Mouse (Mus musculus): ENCODE results near the gene Brms1.
"Not testable (repeated sequence)": the region's sequence is repeated elsewhere in the genome, so short reads cannot be mapped to it uniquely, and the experiment has no call there.

Brms1 gene

DNA sequence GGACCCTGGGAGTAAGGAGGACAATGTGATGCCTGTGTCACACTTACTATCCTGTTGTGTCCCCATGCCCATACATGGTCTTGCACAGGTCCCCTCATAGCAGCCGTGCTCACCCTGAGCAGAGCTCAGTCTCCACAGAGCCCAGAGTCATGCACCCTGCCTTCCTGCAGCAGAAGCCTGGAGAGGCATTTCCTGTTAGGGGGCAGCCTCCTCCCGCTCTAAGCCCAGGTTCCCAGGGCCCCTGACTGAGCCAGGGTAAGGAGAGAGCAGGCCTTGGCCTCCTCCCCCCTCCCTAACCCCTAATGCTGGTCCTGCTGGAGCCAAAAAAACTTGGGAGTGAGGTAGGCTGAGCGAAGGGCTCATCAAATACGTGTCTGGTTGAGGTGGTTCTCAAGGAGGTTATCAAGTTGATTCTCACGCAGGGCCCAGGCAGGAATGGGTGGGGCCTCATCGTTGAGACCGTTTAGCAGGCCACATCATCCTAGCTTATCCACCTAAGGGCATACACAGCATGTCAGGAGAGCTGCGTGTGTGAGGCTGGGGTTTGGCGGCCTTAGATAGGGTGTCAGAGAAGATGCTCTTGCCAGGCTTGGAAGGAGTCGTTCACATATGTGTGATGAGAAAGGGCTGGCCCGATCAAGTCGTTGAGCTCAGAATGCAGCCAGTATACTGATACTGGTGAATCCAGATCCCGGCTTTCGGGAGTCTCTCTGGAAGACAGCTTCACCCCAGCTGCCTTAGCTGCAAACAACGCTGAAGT is 26.1 kb downstream of the Brms1 start:
- DNase-seq = peak in 1 of 2 experiments; percentile 34

DNA sequence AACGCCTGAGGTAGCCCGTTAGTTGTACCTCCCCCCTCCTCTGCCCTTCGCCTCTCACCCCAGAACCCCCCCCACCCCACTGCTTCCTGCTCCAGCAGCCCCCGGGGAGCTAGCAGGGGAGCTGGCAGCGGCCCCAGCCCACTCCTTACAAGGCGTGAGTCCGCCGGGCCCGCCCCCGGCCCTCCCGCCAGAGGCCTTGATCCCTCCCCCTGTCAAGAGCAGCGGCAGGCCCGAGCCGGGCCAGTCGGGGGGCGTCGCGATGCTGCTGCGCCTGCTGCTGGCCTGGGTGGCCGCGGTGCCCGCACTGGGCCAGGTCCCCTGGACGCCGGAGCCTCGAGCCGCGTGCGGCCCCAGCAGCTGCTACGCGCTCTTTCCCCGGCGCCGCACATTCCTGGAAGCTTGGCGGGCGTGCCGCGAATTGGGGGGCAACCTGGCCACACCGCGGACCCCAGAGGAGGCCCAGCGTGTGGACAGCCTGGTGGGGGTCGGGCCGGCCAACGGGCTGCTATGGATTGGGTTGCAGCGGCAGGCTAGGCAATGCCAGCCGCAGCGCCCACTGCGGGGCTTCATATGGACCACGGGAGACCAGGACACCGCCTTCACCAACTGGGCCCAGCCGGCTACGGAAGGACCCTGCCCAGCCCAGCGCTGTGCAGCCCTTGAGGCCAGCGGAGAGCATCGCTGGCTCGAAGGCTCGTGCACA is 26.9 kb downstream of the Brms1 start, which contains the start of gene Cd248:
Cd248 (plus strand) TSS at position 212 of the 703 bp plus-strand sequence.
- peak; percentile 73 to 86 for DNase-seq

- DNase-seq = peak; percentile 35 to 43
These were observed 27.5 kb downstream of the Brms1 start for GRCm38 (mm10) chr19:5068570-5069234.

DNA sequence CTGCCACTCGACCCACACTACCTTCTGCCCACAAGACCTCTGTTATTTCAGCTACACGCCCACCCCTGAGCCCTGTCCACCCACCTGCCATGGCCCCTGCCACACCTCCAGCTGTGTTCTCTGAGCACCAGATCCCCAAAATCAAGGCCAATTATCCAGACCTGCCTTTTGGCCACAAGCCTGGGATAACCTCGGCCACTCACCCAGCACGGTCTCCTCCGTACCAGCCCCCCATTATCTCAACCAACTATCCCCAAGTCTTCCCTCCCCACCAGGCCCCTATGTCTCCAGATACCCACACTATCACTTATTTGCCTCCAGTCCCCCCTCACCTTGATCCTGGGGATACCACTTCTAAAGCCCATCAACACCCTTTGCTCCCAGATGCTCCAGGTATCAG is 28.3 kb downstream of the Brms1 start:
- peak in 1 of 2 experiments; percentile 24 for DNase-seq

DNA sequence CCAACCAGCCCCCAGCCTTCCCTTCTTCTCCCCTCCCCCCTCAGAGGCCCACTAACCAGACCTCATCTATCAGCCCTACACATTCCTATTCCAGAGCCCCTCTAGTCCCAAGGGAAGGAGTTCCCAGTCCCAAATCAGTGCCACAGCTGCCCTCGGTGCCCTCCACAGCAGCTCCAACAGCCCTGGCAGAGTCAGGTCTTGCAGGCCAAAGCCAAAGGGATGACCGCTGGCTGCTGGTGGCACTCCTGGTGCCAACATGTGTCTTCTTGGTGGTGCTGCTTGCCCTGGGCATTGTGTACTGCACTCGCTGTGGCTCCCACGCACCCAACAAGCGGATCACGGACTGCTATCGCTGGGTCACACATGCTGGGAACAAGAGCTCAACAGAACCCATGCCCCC is 28.8 kb downstream of the Brms1 start:
- peak in 1 of 2 experiments; percentile 29 for DNase-seq

DNA sequence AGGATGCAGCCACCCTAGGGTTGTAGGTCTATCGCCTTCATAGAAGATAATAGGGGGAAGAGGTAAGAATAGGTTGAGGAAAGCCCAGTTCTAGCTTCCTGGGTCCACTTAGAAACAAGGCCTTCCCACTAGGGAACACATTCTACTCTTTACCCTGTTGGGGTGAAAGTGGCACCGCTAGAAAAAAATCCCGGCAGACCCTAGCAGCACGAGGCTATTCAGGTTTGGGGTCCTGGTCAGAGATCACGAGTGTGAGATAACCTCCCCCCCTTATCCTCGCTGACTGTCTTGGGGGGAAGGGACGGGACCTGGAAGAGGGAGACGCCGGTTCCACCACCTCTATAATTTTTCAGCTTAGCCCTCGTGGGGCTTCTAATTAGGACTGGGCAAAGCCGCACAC is 29.9 kb downstream of the Brms1 start:
- peak in 1 of 2 experiments; percentile 39 for DNase-seq

DNA sequence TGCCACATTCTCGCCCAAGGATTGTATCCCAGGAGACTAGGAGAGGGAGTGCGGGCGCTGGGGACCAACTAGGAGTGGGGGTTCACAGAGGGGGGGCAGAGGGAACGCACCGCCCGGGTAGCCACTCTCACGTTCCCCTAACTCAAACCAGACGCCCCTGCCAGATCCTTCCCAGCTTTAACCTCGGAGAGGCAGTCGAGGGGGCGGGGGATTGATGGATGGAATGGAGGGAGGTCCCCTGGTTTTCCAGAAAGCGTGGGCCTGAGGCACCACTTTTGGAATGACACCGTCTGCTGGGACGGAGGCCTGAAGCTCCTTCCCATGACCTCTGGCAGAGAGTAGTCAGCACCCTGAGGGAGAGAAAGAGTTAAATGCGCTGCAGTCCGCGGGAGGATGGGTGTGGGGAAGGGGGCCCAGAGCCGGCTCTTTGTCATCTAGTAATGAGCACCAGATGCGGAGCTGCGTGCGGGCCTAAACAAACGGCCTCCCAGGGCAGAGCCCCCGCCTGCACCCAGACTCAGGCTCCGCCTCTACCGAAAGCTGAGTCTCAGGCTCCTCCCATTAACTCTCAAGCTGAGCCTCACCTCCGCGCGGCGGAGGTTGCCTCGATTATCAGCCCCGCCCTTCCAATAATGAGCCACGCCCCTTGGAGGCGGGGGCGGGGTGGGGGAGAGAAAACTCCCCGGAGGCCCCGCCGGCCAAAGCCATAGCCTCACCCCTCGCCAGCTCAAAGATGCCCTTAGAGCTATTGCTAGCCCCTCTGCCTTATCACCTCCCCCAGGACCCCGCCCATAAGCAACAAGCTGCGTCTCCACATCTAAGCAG is 30.6 kb downstream of the Brms1 start:
- DNase-seq = peak; percentile 69 to 86

DNA sequence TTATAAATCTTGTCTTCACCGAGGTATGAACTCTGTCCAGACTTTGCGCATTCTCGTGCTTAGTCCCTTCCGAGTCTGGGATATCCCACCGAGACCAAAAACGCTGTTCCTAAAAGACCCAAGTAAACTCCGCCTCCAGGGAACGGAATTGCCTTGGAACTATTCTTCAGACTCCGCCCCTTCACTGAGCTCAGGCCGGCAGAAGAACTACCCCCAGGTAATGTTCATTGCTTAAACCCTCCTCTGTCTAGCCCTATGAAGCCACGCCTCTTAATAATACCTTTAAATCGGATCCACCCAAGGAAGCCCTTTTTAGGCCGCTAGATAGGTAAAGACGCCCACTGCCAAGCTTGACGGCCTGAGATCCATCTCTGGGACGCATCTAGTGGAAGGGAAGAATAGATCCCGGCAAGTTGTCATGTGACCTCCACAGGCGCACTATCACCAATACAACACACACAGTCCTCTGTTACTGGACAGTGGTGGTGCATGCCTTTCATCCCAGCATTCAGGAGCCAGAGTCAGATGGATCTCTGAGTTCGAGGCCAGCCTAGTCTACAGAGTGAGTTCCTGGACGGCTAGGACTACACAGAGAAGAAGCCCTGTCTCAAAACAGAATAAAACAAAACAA is 31.4 kb downstream of the Brms1 start:
- peak in 1 of 2 experiments; percentile 26 for DNase-seq

DNA sequence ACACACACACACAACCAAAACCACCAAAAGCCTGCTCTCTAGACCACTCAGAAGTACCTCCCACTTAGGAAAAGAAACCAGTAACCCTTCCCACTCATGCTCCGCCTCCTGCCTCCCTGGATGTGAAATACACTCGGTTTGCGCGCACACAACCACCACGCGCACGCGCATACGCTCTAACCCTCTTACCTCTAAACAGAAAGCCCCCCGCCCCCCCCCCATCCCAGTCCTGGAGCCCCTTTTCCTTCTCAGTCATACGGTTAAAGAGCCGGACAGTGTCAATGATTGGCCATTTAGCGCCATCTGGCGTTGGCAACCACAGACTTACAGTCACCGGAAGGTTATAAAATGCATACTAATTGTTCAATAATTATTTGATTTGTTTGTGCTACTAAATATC is 31.9 kb downstream of the Brms1 start:
- peak; percentile 69 to 83 for DNase-seq

- DNase-seq = no peak
These were observed 32.4 kb downstream of the Brms1 start for GRCm38 (mm10) chr19:5073518-5073917.

DNA sequence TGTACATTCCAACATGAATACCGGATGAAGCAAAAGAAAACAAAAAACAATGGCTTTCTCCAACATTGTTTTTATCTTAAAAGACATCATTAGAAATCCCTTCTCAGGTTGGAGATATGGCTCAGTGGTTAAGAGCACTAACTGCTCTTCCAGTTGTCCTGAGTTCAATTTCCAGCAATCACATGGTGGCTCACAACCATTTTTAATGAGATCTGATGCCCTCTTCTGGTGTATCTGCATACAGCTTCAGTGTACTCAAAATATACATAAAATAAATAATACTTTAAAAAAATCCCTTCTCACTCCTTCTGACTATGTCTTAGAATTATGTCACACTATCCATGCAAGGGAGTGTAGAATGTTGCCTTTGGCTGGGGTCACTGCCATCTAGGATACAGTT is 38.1 kb downstream of the Brms1 start:
- DNase-seq = no peak

DNA sequence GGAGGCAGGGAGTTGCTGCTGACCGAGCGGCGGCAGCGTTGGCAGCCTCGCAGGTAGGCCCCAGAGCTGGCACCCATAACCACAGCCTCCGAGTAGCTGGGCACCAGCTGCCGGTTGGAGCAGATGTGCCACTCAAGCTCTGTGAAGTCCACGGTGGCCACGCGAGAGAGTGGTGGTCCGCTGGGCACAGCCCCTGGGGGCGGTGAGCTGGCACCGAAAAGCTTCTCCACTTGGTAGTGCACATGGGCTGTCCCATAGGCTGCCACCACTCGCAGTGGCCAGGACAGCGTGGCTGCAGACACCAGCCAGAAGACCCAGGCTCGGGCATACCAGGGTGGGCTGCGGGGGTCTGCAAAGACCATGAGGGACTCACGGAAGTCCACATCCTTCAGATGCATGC is 40.9 kb downstream of the Brms1 start:
- DNase-seq = peak in 1 of 2 experiments; percentile 36

DNA sequence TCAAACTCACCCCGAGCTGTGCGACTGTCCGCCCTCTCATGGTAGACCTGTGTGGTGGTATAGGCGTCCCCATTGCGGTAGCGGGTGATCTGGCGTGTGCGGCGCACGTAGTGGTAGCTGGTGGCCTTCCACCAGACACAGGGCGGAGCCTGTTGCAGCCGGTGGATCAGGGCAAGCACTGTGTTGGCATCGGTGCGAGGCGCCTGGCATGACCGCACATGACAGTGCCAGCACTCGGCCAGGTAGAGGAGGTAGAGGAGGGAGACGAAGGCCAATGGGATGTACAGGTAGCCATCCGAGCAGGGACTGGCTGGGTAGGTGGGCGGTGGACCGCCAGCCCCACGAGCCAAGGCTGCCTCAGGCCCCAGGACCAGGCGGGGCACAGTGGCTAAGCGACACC is 41.4 kb downstream of the Brms1 start:
- no peak for DNase-seq

DNA sequence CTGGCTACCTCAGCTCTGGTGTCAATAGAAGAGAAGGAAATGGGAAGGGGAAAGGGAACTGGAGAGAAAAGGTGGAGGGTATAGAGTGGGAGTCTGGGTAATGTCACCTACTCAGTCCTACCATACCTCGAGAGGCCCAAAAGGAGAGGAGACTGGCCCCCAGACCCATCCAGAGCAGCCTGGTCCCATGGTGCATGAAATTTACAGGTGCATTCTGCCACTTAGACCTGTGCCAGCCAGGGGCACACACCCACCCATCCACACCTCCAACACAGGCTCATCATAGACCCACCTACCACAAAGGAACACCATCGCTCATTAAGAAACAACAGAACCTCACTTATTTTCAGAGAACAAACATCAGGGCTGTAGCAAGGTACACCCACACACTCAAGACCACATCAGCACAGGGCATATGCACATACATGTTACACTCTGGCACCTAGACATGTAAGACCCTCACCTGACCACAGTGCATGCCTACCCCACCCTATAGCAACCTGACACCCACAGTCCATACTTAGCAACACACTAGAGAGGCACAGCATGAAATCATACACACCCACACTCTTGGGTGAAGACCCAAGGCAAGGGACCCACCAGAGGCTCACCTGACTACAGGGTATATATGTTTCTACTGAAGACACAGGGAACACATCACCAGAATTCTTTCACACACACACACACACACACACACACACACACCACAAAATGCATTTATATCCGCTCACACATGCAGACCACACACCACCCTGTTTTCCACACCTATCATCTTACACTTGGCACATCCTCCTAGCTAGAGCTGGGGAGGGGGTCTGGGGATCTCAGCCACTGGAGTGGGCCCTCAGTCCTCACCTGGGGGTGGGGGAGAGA is 43.0 kb downstream of the Brms1 start:
- DNase-seq = no peak

GRCm38 (mm10) chr19:5084834-5085144 is 43.6 kb downstream of the Brms1 start:
- DNase-seq = peak in 1 of 2 experiments; percentile 39

DNA sequence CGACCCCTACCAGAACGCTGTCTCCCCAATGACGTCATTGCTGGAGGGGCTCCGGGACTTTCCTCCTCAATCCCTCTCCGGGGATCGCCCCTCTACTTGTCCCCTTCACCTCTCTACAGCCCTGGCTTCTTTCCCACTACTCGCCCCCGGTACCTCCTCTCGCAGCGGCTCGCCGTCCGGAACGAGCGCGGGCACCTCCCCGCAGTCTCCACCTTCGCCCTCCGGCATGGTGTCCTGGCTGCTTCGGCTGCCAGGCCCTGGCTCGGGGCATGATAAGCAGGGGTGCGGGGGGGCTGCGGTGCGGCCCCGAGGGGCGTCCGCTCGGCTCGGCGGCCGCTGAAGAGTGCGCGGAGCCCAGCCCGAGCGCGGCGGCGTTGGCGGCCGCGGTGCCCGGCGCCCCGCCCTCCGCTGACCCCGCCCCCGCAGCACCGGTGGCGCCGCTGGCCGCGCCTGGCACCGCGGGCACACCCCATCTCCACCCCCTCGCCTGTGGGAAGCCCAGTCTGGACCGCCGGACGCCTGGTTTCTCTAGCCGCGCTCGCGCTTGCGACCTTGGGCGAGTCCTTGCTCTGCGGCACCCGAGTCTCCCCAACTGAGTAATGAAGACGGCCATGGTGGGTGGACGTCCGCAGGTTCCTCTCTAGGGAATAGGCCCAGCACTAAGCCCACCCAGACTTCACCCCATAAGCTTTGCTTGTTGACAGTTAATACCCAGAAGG is 44.1 kb downstream of the Brms1 start, which contains the start of gene Tmem151a:
Tmem151a (minus strand) TSS at position 387 of the 719 bp plus-strand sequence.
- peak; percentile 60 to 82 for DNase-seq

GRCm38 (mm10) chr19:5086533-5086932 is 45.4 kb downstream of the Brms1 start:
- not testable (repeated sequence) for DNase-seq

DNA sequence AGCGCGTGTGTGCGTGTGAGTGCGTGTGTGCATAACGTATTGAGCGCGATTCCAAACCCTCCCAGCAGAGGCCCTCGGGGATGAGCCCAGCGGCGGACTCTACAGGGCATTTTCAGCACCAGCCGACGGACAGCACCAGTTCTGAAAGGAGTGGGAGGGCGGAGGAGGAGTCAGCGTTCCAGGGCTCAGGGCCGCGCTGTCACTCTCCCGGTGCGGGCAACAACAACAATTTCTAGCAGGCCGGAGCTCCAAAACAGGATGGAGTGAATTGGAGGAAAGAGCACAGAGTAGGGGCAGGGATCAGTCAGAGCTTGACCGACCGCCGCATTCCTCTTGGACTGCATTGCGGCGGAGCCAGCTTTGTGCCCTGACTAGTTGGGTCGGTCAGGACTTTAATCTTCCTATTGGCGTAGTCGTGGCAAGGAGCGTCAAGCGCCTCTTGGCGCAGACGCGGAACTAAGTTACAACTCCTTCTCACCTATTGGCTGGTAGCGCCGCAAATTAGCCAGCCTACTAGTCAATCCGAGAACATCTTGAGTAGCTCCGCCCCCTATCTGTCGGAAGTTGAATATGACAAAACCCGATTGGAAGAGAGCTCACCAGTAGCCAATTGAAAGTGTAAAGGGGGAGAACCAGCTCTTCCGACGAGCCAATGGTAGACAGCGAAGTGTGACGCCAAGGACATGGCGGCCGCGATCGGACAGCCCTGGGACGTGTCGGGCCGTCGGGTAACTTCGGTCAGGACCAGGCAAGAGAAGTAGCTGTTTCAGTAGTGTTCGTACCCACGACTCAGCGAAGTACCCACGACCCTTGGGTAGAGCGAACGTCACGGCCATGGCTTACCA is 47.0 kb downstream of the Brms1 start, which contains the start of gene Yif1a:
Yif1a (plus strand) TSS at position 655 of the 845 bp plus-strand sequence.
- DNase-seq = peak; percentile 98

DNA sequence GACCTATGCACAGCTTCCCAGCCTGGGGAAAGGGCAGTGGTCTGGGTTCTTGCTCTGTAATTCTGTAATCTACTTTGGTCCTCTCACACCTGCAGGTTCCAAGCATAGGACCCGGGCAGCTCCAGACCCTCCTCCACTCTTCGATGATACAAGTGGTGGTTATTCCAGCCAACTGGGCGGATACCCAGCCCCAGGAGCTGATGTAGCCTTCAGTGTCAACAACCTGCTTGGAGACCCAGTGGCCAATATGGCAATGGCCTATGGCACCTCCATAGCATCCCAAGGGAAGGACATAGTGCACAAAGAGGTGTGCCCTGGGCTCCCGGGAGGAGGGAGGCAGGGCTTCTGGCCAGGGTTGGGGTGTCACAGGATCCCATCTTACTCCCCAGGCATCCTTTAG is 48.2 kb downstream of the Brms1 start:
- peak in 1 of 2 experiments; percentile 35 for DNase-seq

Measured in kidney, postnatal 25 days (tissue).